In genomic region chr6:29391241-29391640, GRCm38 (mm10) we compare ENCODE assay signal across 14 mouse cellular contexts. TPM values are rescaled to one million over a fixed set of nuclear protein-coding genes. Genes with fewer than 3 reads are reported as not detected.
DNase-seq lines count a peak whose midpoint lies in the region; TF ChIP-seq lines count a peak whose summit lies in the region.
"Not testable (repeated sequence)": the region's sequence is repeated elsewhere in the genome, so short reads cannot be mapped to it uniquely, and the experiment has no call there.
"Had no signal": no experiment of that assay in that cellular context is flagged by ENCODE, and none has a peak within 500 bp of the region (broad histone marks: within the 10 kb centered on the region; RNA-seq: fewer than 3 reads in every experiment).

No protein-coding gene starts in this region.

- H3K36me3 ChIP-seq in CH12.LX (replicated peaks in 1 of 2; ENCODE audit: control insufficient read depth in 1 of 2, insufficient read depth in 1 of 2, low read length in 1 of 2); MEL (ENCODE audit: control insufficient read depth in 1 of 2, insufficient read depth in 2 of 2, low read length in 2 of 2): not testable (repeated sequence)

- H3K4me2 ChIP-seq in CH12.LX (ENCODE audit: insufficient read depth, low read depth, poor library complexity, severe bottlenecking): not testable (repeated sequence)

- H3K9me3 ChIP-seq in CH12.LX (replicated peaks; ENCODE audit: low read length); MEL (replicated peaks; ENCODE audit: insufficient read depth, low read length): not testable (repeated sequence)

- H3K27ac ChIP-seq in CH12.LX (ENCODE audit: insufficient read depth, low read depth); MEL (ENCODE audit: control insufficient read depth, low read depth, low read length): not testable (repeated sequence)

- peaks cover 0 to 22% of the 10 kb centered on the region in 2 experiments; a peak in 2 of 4 replicates for H3K4me1 ChIP-seq in CH12.LX (ENCODE audit: control insufficient read depth in 1 of 2, insufficient read depth in 2 of 2)
- H3K4me1 ChIP-seq in MEL (ENCODE audit: control insufficient read depth in 1 of 2, insufficient read depth in 2 of 2, low read length in 2 of 2): not testable (repeated sequence)

- not testable (repeated sequence) for TF ChIP-seq EP300 in CH12.LX (IDR thresholded peaks at IDR 0.05; ENCODE audit: low read length); MEL (IDR thresholded peaks at IDR 0.05; ENCODE audit: low read depth in 1 of 2, low read length in 2 of 2)

- in situ Hi-C loops in CH12.LX (cut with MboI; ENCODE audit: low pct_ligation_motif_present, low pct_unique_long_range_greater_than_20kb, low sequenced_read_pairs): loop anchor here (25.0 kb wide), 1 partner anchor 246 kb away; no protein-coding TSS in a partner anchor

- not testable (repeated sequence) for H3K4me3 ChIP-seq in CH12.LX (replicated peaks in 1 of 3; ENCODE audit: low read depth in 2 of 3, low read length in 2 of 3, poor library complexity in 1 of 3); MEL (ENCODE audit: control insufficient read depth in 1 of 2, insufficient read depth in 1 of 2, low read depth in 2 of 2, low read length in 2 of 2)

- not testable (repeated sequence) for H3K9ac ChIP-seq in CH12.LX (ENCODE audit: insufficient read depth, low read depth); MEL (ENCODE audit: control insufficient read depth, low read depth, low read length, poor library complexity, severe bottlenecking)

- TF ChIP-seq RAD21 in CH12.LX (IDR thresholded peaks at IDR 0.05; ENCODE audit: low read depth, low read length); MEL (IDR thresholded peaks at IDR 0.05; ENCODE audit: low read depth, low read length): not testable (repeated sequence)

- not testable (repeated sequence) for DNase-seq in CH12.LX (ENCODE audit: extremely low read depth)
- peak; percentile 42 for DNase-seq in MEL (ENCODE audit: low read depth, low spot score)
- peak; percentile 41 for DNase-seq in MEL-GATA-1-ER (ENCODE audit: extremely low read depth, low read depth)

- H3K27me3 ChIP-seq in CH12.LX (replicated peaks): peaks cover 53% of the 10 kb centered on the region
- H3K27me3 ChIP-seq in MEL (ENCODE audit: control insufficient read depth in 1 of 2, insufficient read depth in 2 of 2, low read length in 2 of 2): peaks cover 11 to 14% of the 10 kb centered on the region in 2 experiments

- TF ChIP-seq POLR2A in CH12.LX (IDR thresholded peaks at IDR 0.05; ENCODE audit: low read depth, low read length); MEL (IDR thresholded peaks at IDR 0.05; ENCODE audit: control insufficient read depth in 1 of 2, insufficient read depth in 1 of 2, low read depth in 1 of 2, low read length in 2 of 2, poor library complexity in 1 of 2): not testable (repeated sequence)

- dilution Hi-C loops in CH12.LX (cut with MboI; ENCODE audit: extremely low pct_ligation_motif_present, extremely low pct_unique_long_range_greater_than_20kb, low sequenced_read_pairs): not testable (repeated sequence)

- H3K79me2 ChIP-seq in CH12.LX (replicated peaks; ENCODE audit: control insufficient read depth, extremely low read depth, insufficient read depth, poor library complexity, severe bottlenecking); MEL (ENCODE audit: control insufficient read depth, insufficient read depth, low read length, poor library complexity): not testable (repeated sequence)

- TF ChIP-seq CTCF in CH12.LX (conservative IDR thresholded peaks at IDR 0.05 in 1 of 2, IDR thresholded peaks at IDR 0.05 in 1 of 2; ENCODE audit: low read depth in 2 of 2, low read length in 2 of 2): 0 out of 4 replicates have a peak, but pooled peaks of 1 of the 2 experiments have one; percentile 4
- TF ChIP-seq CTCF in MEL (IDR thresholded peaks at IDR 0.05 in 2 of 3, conservative IDR thresholded peaks at IDR 0.05 in 1 of 3; ENCODE audit: control insufficient read depth in 1 of 3, insufficient read depth in 1 of 3, low read depth in 2 of 3, low read length in 3 of 3, poor library complexity in 1 of 3, severe bottlenecking in 1 of 3): not testable (repeated sequence)

TF ChIP-seq in CH12.LX, 34 proteins besides CTCF, POLR2A, EP300 and RAD21:
- TF ChIP-seq TBP (conservative IDR thresholded peaks at IDR 0.05; ENCODE audit: low read depth, low read length): peak; percentile 73; the same call in 1 of the 2 replicates
TF ChIP-seq in CH12.LX: peak in this region for 1; not testable (repeated sequence) for 33.

TF ChIP-seq in MEL, 35 proteins besides CTCF, POLR2A, EP300 and RAD21:
- peak; percentile 95 for TF ChIP-seq TBP (IDR thresholded peaks at IDR 0.05; ENCODE audit: low read depth, low read length)
- TF ChIP-seq ZNF384 (IDR thresholded peaks at IDR 0.05; ENCODE audit: low read depth, low read length): peak; percentile 54; the same call in 1 of the 2 replicates

RNA-seq across cellular contexts. Expression of gene Opn1sw, which starts 3.0 kb away (rescaled TPM):
- 0.13 TPM in 1 of 2 replicates, not detected in the other for total RNA-seq in CH12.LX (2012; rRNA removed)
- total RNA-seq in CH12.LX (2014; rRNA removed): not detected in 2 replicates
- not detected in 2 replicates for polyA plus RNA-seq in CH12.LX (2012; ENCODE audit: insufficient read length, low read depth)
- 0.23 TPM in 1 of 2 replicates, not detected in the other for total RNA-seq in MEL (2012; rRNA removed)
- under 1 TPM in 1 of 2 experiments, not detected in 1; 0.04 TPM for polyA plus RNA-seq in MEL (2012; ENCODE audit: insufficient read depth in 1 of 2, insufficient read length in 2 of 2, low read depth in 1 of 2, low replicate concordance in 2 of 2, missing spikeins in 1 of 2)
- total RNA-seq: adrenal gland, adult 18-20 months; adrenal gland, adult 2 months; adrenal gland, adult 8-10 months; adrenal gland, postnatal 10 days; adrenal gland, postnatal 14 days; adrenal gland, postnatal 36 days; adrenal gland, postnatal 4 days had no signal
- polyA plus RNA-seq: adrenal gland, adult 2 months; cerebellum, adult 2 months; G1E had no signal

RNA-seq across cellular contexts. Expression of gene Ccdc136, which starts 4.9 kb away (rescaled TPM):
- total RNA-seq in CH12.LX (2012; rRNA removed): 1.2 and 4.3 TPM in 2 replicates
- total RNA-seq in CH12.LX (2014; rRNA removed): 0.28 and 0.64 TPM in 2 replicates
- 2.4 and 2.9 TPM in 2 replicates for polyA plus RNA-seq in CH12.LX (2012; ENCODE audit: insufficient read length, low read depth)
- not detected in 2 replicates for total RNA-seq in MEL (2012; rRNA removed)
- polyA plus RNA-seq in MEL (2012; ENCODE audit: insufficient read depth in 1 of 2, insufficient read length in 2 of 2, low read depth in 1 of 2, low replicate concordance in 2 of 2, missing spikeins in 1 of 2): under 1 TPM in 1 of 2 experiments, not detected in 1; 0.22 TPM

RNA-seq across cellular contexts. Expression of gene Flnc, which starts 41.8 kb away (rescaled TPM):
- total RNA-seq in CH12.LX (2012; rRNA removed) (0.71 and 0.76 TPM in 2 replicates), CH12.LX (2014; rRNA removed) (0.22 and 0.24 TPM in 2 replicates), MEL (2012; rRNA removed) (0.26 and 0.27 TPM in 2 replicates)
- polyA plus RNA-seq in CH12.LX (2012; ENCODE audit: insufficient read length, low read depth) (0.56 and 0.60 TPM in 2 replicates), MEL (2012; ENCODE audit: insufficient read depth in 1 of 2, insufficient read length in 2 of 2, low read depth in 1 of 2, low replicate concordance in 2 of 2, missing spikeins in 1 of 2) (under 1 TPM in 1 of 2 experiments, not detected in 1; 0.31 TPM)
- polyA plus RNA-seq: activated CD4-positive, CD25-positive, alpha-beta regulatory T cell, adult 4 months; CD4-positive, CD25-positive, alpha-beta regulatory T cell, adult 4 months had no signal

RNA-seq across cellular contexts. Expression of gene Calu, which starts 43.4 kb away (rescaled TPM):
- 107 and 125 TPM in 2 replicates for total RNA-seq in CH12.LX (2012; rRNA removed)
- total RNA-seq in CH12.LX (2014; rRNA removed): 161 and 166 TPM in 2 replicates
- 112 and 128 TPM in 2 replicates for polyA plus RNA-seq in CH12.LX (2012; ENCODE audit: insufficient read length, low read depth)
- 80.4 and 98.0 TPM in 2 replicates for total RNA-seq in MEL (2012; rRNA removed)
- 100 to 1,000 TPM in 1 of 2 experiments, 10 to 100 TPM in 1; 79.4 to 419 TPM for polyA plus RNA-seq in MEL (2012; ENCODE audit: insufficient read depth in 1 of 2, insufficient read length in 2 of 2, low read depth in 1 of 2, low replicate concordance in 2 of 2, missing spikeins in 1 of 2)
